Mouse (Mus musculus) gastrocnemius, adult 2 months (tissue): ENCODE measurements around the gene Cpsf6. TPM values are rescaled to one million over a fixed set of nuclear protein-coding genes. Genes with fewer than 3 reads are reported as not detected.

ENCODE experiments used
- DNase-seq: peaks from one replicate; pipeline ENCODE4 v3.0.0; 2022
- H3K27ac ChIP-seq: fragments of 200-600 bp; 2 replicates; pipeline ENCODE4 v1.8.1; 2022; ENCODE audit warnings: mild to moderate bottlenecking
- H3K4me3 ChIP-seq: fragments of 200-600 bp; 2 replicates; pipeline ENCODE4 v1.8.1; 2022; ENCODE audit warnings: mild to moderate bottlenecking, moderate library complexity
- CTCF ChIP-seq: fragments of 200-600 bp; IDR thresholded peaks from 2 replicates; pipeline ENCODE4 v1.8.1; 2022; ENCODE audit warnings: antibody characterized with exemption, mild to moderate bottlenecking, moderate library complexity
- intact Hi-C: fragments of 180-260 bp; cut with DNase I; formaldehyde crosslinking; loops from one replicate; pipeline ENCODE4 v1.15.1; 2025
- total RNA-seq, 2 experiments: library from RNA; stranded (reverse); gene quantifications; 2 replicates each; pipeline ENCODE4 v1.2.3; 2021

The Cpsf6 gene
- total RNA-seq, 2 experiments from 2014 or later: 21.8 to 26.0 TPM

DNA sequence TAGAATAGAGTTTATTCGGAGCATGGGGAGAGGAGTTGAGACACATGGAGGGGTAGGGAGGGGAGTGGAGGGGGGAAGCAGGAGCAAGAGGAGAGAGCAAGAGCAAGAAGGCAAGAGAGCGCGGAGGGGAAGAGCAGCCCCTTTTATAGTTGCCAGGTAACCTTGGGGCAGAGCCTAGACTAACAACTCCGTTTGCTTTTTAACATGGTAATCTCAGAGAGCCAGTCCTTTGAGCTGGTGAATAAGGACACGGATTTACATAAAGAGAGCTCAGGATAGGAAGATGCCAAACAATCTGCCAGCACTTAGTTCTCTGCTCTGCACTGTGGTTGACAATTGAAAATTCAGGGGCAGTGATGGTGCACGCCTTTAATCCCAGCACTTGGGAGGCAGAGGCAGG lies 31.3 kb upstream of the Cpsf6 start:
- DNase-seq: no peak
- no peak overlapping the region for H3K4me3 ChIP-seq
- no peak for TF ChIP-seq CTCF
- H3K27ac ChIP-seq: no peak overlapping the region
- intact Hi-C loops: no loop called here

DNA sequence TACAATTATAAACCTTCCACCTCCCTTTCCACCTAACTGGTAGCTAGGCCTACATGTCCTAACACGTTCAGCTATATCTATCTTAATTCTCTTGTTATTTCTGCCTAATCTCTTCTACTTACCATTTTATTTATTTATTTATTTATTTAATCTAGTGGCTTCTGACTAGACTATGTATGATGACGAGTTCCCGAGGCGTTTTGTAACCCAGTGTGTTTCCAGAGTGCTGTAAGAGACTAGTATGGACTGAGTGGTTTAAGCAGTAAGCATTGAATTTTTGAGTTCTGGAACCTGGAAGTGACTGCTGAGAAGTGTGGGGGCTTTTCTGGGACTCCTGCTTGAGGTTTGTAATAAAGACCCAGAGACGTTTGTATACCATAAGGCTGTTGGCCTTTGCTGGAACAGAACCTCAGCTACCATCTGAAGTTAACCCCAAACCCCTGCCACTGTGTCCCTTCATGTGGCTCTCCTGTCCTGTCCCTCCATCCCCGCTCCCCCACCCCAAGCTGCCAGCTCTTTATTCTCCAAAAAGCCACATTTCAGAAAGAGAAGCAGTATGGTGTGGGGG lies 30.8 kb upstream of the Cpsf6 start:
- no peak for TF ChIP-seq CTCF
- Histone ChIP-seq H3K27ac (no peak overlapping the region), H3K4me3 (no peak overlapping the region)
- intact Hi-C loops: no loop called here
- DNase-seq: no peak

DNA sequence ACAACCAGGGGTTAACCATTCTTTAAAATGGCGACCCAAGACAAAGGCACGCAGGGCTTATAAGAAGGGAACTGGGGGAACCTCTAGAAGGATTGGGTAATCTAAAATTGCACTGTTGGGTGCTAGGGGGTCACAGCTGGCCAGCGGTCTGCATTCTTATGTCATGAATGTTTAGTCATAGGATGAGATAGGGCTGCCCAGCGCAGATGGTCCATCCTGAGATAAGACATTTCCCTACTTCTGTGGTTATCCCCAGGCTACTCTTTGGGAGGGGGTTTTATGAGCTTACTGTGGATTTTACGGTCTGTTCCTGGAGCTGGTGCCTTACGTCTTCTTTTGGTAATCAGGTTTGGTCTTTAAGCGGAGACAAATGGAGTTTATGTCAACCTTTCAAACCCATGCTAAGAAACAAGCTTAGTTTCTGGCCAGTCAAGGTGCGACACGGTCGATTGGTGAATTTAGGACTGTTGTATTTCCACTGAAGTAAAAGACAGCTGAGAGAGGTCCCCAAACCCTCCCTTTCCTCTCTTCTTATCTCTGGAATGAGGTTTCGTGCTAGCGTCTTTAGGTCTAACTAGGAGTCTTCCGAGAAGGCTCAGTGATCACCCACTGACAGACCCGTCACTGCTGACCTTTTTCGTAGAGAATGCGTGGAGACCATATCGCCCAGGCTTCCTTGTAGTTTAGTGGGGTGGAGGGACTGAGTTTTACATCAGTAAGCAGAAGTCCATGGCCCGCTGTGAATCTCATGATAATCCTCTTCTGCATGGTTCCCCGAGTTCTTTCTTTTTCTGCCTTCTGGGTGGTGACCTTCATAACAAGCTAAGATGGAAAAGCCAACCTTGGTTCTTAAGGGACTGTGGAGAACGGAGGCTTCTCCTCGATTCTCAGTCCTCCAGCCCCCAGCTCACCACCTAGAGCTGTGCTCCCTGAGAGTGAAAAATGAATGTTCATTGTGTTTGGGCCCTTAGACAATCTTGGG lies 29.8 kb upstream of the Cpsf6 start:
- TF ChIP-seq CTCF: no peak
- intact Hi-C loops: no loop called here
- no peak for DNase-seq
- no peak overlapping the region for H3K4me3 ChIP-seq
- no peak overlapping the region for H3K27ac ChIP-seq

- intact Hi-C loops: no loop called here
- TF ChIP-seq CTCF: no peak
- DNase-seq: no peak
- Histone ChIP-seq H3K4me3 (no peak overlapping the region), H3K27ac (no peak overlapping the region)
Observed at GRCm38 (mm10) chr10:117408545-117409372, 28.9 kb upstream of the Cpsf6 start.

- TF ChIP-seq CTCF: no peak
- no peak overlapping the region for H3K27ac ChIP-seq
- no peak overlapping the region for H3K4me3 ChIP-seq
- DNase-seq: no peak
- intact Hi-C loops: no loop called here
Observed at GRCm38 (mm10) chr10:117407734-117408288, 28.0 kb upstream of the Cpsf6 start.

DNA sequence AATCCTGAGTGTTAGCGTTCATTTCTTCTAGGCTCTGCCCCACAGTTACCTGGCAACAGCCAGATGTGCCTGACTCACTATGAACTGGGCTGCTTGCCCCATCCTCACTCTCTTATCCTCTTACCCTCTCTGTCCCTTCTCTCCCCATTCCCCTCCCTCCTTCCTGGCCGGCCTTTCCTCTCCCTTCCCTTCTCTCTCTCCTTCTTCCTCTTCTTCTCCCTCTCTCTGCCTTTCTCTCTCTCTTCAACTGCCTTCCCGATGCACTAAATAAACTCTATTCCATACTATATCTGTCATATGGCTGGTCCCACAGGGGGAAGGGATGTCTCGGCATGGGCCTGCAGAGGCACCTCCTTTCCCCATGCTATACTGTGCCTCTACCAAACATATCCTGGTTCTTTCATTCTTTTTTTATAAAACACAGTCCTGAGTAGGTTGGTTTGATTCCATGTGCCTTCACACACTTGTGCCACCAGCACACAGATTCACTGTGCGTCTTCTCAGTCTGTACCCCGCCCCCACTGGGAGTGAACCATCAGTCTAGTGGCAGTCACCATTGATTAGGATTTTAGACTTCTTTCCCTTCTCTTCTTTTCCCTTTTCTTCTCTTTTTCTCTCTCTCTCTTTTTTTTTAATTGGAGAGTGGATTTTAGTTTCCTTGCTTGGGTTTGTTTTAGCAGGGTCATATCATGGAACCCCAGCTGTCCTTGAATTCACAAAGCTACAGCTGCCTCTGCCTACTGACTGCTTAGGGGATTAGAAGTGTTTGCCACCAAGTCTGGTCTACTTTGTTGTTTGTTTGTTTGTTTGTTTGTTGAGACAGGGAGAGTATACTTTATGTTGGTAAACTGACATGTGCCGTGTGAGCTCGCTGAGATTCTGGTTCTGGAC lies 27.3 kb upstream of the Cpsf6 start:
- intact Hi-C loops: no loop called here
- H3K27ac ChIP-seq: no peak overlapping the region
- H3K4me3 ChIP-seq: no peak overlapping the region
- no peak for TF ChIP-seq CTCF
- no peak for DNase-seq

- no peak for TF ChIP-seq CTCF
- intact Hi-C loops: no loop called here
- DNase-seq: no peak
- Histone ChIP-seq H3K27ac (no peak overlapping the region), H3K4me3 (no peak overlapping the region)
Observed at GRCm38 (mm10) chr10:117406283-117406588, 26.4 kb upstream of the Cpsf6 start.

DNA sequence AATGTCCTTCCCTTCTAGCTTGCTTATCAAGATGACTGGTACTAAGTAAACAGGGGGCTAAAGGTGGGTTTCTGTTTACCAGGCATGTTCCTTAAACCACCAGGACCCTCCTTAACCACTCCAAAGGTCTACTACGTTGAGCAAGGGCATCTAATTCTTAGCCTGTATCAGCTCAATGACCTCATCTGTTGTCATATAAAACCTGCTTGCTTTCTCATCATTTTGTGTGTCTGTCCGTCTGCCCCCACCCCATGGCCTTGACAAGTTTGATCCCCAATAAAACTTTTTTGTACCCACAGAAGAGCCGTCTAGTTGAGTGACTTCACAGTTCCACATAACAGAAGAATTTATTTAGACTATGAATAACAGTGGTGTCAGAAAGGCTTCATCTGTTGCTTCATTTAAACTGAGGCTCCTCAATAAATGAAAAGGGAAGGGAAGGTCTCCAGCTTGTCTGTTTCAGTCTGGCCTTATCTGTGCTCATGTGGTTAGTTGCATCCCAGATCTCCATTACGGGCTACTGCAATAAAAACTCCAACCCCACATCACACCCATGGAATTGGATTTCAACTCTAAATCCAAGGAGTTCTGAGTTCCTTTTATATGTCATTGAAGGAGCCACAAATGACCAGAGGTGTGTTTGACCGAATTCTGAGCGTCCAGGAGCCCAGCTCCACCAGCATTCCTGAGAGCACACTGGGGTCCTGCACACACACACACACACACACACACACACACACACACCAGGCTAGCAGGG lies 25.9 kb upstream of the Cpsf6 start:
- H3K27ac ChIP-seq: no peak overlapping the region
- H3K4me3 ChIP-seq: no peak overlapping the region
- intact Hi-C loops: no loop called here
- no peak for TF ChIP-seq CTCF
- DNase-seq: no peak

DNA sequence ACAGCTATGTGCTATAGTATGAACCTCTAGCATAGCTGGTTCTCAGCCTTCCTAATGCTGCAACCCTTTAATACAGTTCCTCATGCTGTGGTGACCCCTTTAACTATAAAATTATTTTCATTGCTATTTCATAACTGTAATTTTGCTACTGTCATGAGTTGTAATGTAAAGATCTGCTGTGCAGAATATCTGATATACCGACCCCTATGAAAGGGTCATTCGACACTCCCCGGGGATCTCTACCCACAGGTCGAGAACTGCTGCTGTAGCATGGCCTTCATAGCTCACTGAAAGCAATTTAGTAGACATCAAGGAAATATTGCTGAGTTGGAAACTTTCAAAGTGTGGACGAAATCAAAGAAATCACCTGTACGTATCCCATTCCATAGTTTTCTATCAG lies 24.6 kb upstream of the Cpsf6 start:
- Histone ChIP-seq H3K4me3 (no peak overlapping the region), H3K27ac (no peak overlapping the region)
- intact Hi-C loops: no loop called here
- no peak for TF ChIP-seq CTCF
- DNase-seq: no peak

GRCm38 (mm10) chr10:117403344-117403953 lies 23.6 kb upstream of the Cpsf6 start:
- no peak for TF ChIP-seq CTCF
- intact Hi-C loops: no loop called here
- H3K27ac ChIP-seq: no peak overlapping the region
- DNase-seq: no peak
- H3K4me3 ChIP-seq: no peak overlapping the region
